Mouse (Mus musculus) forebrain, embryonic 13.5 days (tissue): Measurements from ENCODE around the gene Lhfpl2. TPM values are rescaled to one million over a fixed set of nuclear protein-coding genes. Genes with fewer than 3 reads are reported as not detected.

Experiments
- ATAC-seq: fragments of 200-750 bp; cut with Nextera tagmentation; 2 replicates; pipeline ENCODE4 v1.8.0; 2017
- H3K27ac ChIP-seq: fragments of 300-500 bp; sonication (generic); 2 replicates; pipeline ENCODE4 v1.5.1; 2015; ENCODE audit warnings: inconsistent platforms, mild to moderate bottlenecking, moderate library complexity
- H3K27me3 ChIP-seq: fragments of 300-500 bp; sonication (generic); 2 replicates; pipeline ENCODE4 v1.6.1; 2015; ENCODE audit warnings: mild to moderate bottlenecking, inconsistent platforms
- H3K36me3 ChIP-seq: fragments of 300-500 bp; sonication (generic); 2 replicates; pipeline ENCODE4 v1.6.1; 2015; ENCODE audit warnings: mild to moderate bottlenecking, inconsistent platforms; ENCODE audit not compliant: poor library complexity, severe bottlenecking
- H3K4me1 ChIP-seq: fragments of 300-500 bp; sonication (generic); 2 replicates; pipeline ENCODE4 v1.6.1; 2015; ENCODE audit warnings: inconsistent platforms
- H3K4me2 ChIP-seq: fragments of 300-500 bp; sonication (generic); 2 replicates; pipeline ENCODE4 v1.6.1; 2015; ENCODE audit warnings: inconsistent platforms, mild to moderate bottlenecking, moderate library complexity
- H3K4me3 ChIP-seq: fragments of 300-500 bp; sonication (generic); 2 replicates; pipeline ENCODE4 v1.5.1; 2015; ENCODE audit warnings: mild to moderate bottlenecking, inconsistent platforms
- H3K9ac ChIP-seq: fragments of 300-500 bp; sonication (generic); 2 replicates; pipeline ENCODE4 v1.6.1; 2015; ENCODE audit warnings: mild to moderate bottlenecking, inconsistent platforms
- H3K9me3 ChIP-seq: fragments of 300-500 bp; sonication (generic); replicated peaks from 2 replicates; pipeline ENCODE4 v1.6.1; 2016; ENCODE audit warnings: inconsistent platforms
- WGBS: fragments of 180-500 bp; shearing (Covaris S2); methylation state at CpG from one replicate; pipeline ENCODE4 v1.1.7; 2015; 5-methylcytosine and 5-hydroxymethylcytosine counted together
- polyA plus RNA-seq: library from polyadenylated mRNA; unstranded; fragments of >200 nt; fragmentation: Nextera tagmentation; extraction: Ambion mirVana; gene quantifications from 2 replicates; pipeline ENCODE4 v1.2.1, GENCODE M21; 2015

Gene Lhfpl2
- polyA plus RNA-seq, 1 experiment from 2014 or later = 10.1 TPM

DNA sequence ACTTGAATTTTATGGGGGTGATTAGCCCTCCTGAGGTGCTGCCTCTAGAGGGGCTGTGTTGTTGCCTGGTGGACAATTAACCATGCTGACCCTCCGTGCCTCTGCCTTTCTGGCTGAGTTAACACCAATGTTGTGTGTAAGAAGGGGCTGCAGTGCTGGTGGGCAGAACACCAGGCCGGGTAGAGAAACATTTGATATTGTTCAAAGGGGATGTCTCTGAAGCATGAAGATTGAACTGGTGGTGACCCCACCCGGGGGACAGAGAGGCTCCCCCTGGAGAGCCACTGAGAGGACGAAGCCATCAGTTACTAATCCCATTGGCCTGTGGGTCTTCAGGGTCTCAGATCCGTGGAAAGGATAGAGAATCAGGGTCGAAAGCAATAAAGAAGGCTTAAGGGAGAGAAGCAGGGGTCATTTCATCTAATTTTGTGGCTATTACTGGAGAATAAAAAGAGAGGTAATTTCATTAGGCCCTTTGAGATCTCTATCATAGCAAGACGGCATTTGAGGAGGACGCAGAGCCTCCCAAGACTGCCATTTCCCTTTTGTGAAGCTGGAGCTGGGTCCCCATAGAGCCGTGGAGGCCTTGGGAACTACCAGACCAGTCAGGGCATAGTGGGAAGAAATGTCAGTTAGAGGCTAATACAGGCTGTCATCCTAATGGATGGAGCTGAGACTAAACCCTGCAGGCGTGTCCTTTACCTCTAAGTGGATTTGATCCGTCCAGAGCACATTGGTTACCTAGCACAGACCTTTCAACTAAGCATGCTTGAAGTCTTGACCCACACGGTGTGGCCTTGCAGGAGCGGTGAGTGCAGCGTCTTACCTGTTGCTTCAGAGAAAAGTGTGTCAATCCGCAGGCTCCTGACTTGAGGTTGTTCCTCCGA, 12.1 kb downstream of the Lhfpl2 start:
- Histone ChIP-seq H3K27me3 (peaks cover 8% of the 10 kb centered on the region), H3K4me1 (peaks cover 4% of the 10 kb centered on the region; the same call in 1 of the 2 replicates), H3K9me3 (no peaks in the 10 kb centered on the region), H3K9ac (no peak overlapping the region), H3K27ac (no peak overlapping the region), H3K36me3 (no peaks in the 10 kb centered on the region), H3K4me3 (no peak overlapping the region), H3K4me2 (no peak overlapping the region)
- WGBS = 35% methylated on average over 16 of the region's 16 CpGs
- no peak for ATAC-seq

DNA sequence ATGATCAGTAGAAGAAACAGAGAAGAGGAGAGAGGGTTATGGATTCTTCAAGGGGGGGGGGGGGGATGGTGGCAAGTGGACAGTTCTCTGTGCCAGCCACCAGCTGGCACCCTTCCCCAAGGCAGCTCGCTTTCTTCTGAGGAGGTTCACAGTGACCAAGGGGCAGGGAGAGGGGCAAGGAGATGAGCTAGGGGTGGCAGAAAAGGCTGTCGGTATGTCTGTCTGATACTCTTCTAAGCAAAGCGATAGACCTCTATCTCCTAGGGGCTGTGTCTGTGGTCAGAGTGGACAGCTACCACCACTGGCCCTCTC, 12.7 kb downstream of the Lhfpl2 start:
- H3K4me2 ChIP-seq = no peak overlapping the region
- H3K4me3 ChIP-seq = no peak overlapping the region
- ATAC-seq = no peak
- no peaks in the 10 kb centered on the region for H3K9me3 ChIP-seq
- no peaks in the 10 kb centered on the region for H3K36me3 ChIP-seq
- no peak overlapping the region for H3K27ac ChIP-seq
- peaks cover 8% of the 10 kb centered on the region; the same call in 1 of the 2 replicates for H3K27me3 ChIP-seq
- H3K9ac ChIP-seq = no peak overlapping the region
- peaks cover 2% of the 10 kb centered on the region; the same call in 1 of the 2 replicates for H3K4me1 ChIP-seq
- 83% methylated on average over 3 of the region's 3 CpGs for WGBS

DNA sequence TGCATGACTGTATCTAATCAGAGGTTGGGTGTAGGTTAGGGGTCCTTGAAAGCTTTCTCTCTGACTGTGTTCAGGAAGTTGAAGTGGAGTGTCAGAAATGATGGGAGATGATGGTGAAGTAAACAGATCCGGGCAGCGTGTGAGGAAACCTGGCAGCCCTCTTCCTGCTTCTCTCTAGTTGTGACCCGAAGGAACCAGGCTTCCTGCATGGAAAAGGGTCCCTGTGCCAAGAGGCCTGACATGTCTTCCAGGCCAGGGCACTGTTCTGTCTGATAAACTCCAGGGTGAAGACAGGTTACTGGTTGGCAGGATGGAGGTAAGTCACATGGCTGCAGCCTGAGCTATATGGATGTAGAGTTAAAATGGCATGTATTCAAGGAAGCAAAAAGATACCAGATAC, 13.3 kb downstream of the Lhfpl2 start:
- WGBS = 97% methylated on average over 3 of the region's 3 CpGs
- Histone ChIP-seq H3K4me3 (no peak overlapping the region), H3K9me3 (no peaks in the 10 kb centered on the region), H3K4me2 (no peak overlapping the region), H3K36me3 (no peaks in the 10 kb centered on the region), H3K27ac (no peak overlapping the region), H3K27me3 (peaks cover 4% of the 10 kb centered on the region; the same call in 1 of the 2 replicates), H3K4me1 (no peaks in the 10 kb centered on the region; the same call in 1 of the 2 replicates), H3K9ac (no peak overlapping the region)
- no peak for ATAC-seq

DNA sequence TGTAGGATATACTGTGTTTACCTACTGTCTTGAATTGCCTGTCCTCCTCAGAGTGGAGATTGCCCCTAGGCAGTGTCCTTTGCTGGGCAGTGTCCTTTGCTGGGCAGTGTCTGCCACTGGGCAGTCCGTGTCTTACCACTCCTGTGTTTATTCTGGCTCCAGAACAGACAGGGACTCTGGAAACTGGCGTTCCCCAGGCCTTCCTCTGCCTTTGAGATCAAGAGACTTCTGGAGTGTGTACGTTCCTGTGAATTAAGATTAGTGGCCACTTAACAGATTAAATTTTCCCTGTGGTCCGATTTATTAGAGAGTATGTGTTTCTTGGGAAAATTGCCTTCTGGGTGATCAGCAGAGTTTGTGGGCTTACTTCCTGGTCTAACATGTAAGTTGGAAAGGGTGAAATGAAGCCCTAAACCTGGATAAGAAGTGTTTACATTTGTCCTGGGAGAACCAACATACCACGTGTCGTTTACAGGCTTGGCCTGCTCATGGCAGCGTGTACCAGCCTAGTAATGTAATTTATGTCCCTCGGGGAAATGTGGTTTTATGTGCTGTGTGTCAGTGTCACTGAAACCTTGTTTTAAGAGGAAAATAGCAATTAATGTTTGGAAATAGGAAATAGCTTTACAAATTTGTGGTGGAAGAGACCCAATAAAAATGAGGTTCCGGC, 15.6 kb downstream of the Lhfpl2 start:
- ATAC-seq = no peak
- 83% methylated on average over 9 of the region's 9 CpGs for WGBS
- Histone ChIP-seq H3K27me3 (no peaks in the 10 kb centered on the region; the same call in 1 of the 2 replicates), H3K4me1 (peaks cover 10% of the 10 kb centered on the region; the same call in 1 of the 2 replicates), H3K9ac (no peak overlapping the region), H3K4me2 (no peak overlapping the region), H3K36me3 (no peaks in the 10 kb centered on the region), H3K27ac (no peak overlapping the region), H3K9me3 (no peaks in the 10 kb centered on the region), H3K4me3 (no peak overlapping the region)

DNA sequence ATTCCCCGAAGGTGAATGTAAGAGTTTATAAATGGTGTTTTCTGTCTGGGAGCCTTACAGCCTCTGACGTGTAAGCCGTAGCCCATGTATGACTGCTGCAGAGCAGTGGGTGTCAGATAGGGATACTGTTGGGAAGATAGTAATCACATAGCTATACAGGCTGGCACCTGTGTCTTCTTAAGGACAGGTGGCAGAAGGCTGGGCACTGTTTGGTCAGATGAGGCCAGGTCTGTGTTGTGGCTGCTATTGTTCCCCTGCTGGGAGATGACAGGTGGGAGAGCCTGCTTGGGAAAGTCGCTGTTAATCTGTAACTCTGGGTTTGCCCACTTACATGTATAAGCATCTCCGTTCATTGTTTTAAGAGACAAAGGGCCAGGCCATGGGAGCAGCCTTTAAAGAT, 16.1 kb downstream of the Lhfpl2 start:
- Histone ChIP-seq H3K4me2 (no peak overlapping the region), H3K27me3 (no peaks in the 10 kb centered on the region; the same call in 1 of the 2 replicates)
- 71% methylated on average over 5 of the region's 5 CpGs for WGBS

DNA sequence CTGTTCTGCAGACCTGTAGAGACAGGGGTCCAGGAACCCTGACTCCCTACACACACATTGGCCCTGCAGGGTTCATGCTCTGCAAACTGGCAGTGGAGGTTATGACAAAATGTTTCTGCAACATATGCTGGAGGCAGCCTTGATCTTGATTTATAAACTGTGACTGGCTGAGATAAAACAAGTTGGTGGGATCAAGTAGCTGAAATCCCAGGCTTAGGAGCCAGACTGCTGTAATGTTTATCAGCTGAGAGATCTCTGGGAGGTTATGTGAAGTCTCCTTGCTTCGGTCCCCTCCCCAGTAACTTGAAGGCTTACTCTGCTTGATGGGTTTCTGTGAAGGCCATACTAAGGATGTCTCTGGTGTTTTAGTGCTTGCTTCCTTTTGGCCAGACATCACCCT, 17.6 kb downstream of the Lhfpl2 start:
- WGBS = 86% methylated on average over 1 of the region's 1 CpGs
- no peaks in the 10 kb centered on the region for H3K27me3 ChIP-seq
- ATAC-seq = no peak

More for the DNA sequence above, 16.1 kb downstream of the Lhfpl2 start:
- no peaks in the 10 kb centered on the region for H3K36me3 ChIP-seq
- H3K9me3 ChIP-seq = no peaks in the 10 kb centered on the region
- H3K27ac ChIP-seq = no peak overlapping the region
- no peak for ATAC-seq
- H3K4me3 ChIP-seq = no peak overlapping the region
- H3K4me1 ChIP-seq = peaks cover 10% of the 10 kb centered on the region; the same call in 1 of the 2 replicates
- H3K9ac ChIP-seq = no peak overlapping the region

DNA sequence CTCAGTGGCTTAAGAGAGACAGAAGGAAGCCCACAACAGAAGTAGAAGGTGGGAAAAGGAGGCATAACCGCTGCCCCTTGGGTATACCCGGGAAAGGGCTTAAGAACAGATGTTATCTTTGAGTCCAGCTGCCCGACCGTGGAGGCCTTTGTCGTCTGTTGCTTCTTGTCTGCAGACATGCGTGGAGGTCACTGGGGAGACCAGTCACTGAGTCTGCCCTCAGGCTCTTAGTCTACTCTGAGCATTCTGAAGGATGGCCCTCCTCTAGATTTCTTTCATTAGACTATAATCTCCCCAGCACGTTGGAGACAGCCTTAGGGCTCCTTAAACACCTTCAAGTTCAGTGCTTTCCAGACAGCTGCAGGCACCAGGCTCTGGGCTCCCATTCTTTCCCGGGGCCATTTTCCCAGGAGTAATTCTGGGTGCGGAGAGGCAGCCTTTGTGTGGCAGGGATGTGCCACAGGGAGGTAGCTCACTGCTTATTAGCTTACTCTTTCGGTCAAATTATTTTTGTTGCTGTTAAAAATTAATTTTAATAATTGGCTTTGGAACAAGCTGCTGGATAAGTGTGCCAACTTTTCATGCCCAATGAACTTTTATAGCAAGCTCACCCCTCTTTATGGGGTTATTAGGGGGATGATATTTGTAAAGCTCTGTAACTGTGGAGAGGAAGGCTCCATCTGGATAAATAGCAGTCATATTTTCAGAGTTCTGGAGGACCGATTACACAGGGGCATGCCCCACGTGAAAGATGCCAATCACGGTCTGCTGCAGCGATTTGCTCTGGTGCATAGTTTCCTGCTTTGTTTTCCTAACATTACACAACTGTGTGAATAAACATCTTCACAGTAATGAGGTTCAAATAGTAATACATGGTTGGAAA, 19.8 kb downstream of the Lhfpl2 start:
- no peak overlapping the region for H3K27ac ChIP-seq
- no peaks in the 10 kb centered on the region for H3K9me3 ChIP-seq
- no peak overlapping the region for H3K9ac ChIP-seq
- H3K4me1 ChIP-seq = peaks cover 10% of the 10 kb centered on the region; the same call in 1 of the 2 replicates
- WGBS = 52% methylated on average over 14 of the region's 14 CpGs
- no peak overlapping the region for H3K4me2 ChIP-seq
- no peaks in the 10 kb centered on the region for H3K36me3 ChIP-seq
- H3K27me3 ChIP-seq = no peaks in the 10 kb centered on the region
- no peak for ATAC-seq
- H3K4me3 ChIP-seq = no peak overlapping the region

More for the DNA sequence above, 17.6 kb downstream of the Lhfpl2 start:
- Histone ChIP-seq H3K27ac (no peak overlapping the region), H3K9me3 (no peaks in the 10 kb centered on the region), H3K4me3 (no peak overlapping the region), H3K36me3 (no peaks in the 10 kb centered on the region), H3K4me1 (peaks cover 10% of the 10 kb centered on the region; the same call in 1 of the 2 replicates), H3K4me2 (no peak overlapping the region), H3K9ac (no peak overlapping the region)

DNA sequence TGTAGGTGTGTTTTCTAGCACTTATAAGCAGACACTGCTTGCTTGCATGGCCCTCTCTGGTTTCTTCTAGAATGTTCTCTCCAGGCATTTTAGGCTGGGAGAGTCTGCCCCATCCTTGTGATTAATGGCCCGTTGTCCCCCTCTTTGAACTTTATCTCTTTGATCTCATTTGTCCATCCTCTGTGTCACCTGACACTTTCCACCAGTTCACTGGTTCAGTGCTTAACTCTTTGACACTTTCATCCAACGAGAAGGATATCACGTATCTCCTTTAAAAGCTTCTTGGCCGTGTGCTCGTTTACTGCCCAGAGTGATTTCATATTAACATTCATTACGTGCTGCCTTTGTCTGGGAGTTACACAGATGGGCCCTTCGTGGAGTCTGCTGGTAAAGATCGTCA, 25.6 kb downstream of the Lhfpl2 start:
- no peaks in the 10 kb centered on the region for H3K27me3 ChIP-seq
- WGBS = 39% methylated on average over 8 of the region's 8 CpGs
- H3K4me2 ChIP-seq = no peak overlapping the region
- no peak overlapping the region for H3K27ac ChIP-seq
- H3K9me3 ChIP-seq = no peaks in the 10 kb centered on the region
- H3K4me1 ChIP-seq = no peaks in the 10 kb centered on the region
- H3K4me3 ChIP-seq = no peak overlapping the region
- no peaks in the 10 kb centered on the region for H3K36me3 ChIP-seq
- H3K9ac ChIP-seq = no peak overlapping the region
- ATAC-seq = no peak

DNA sequence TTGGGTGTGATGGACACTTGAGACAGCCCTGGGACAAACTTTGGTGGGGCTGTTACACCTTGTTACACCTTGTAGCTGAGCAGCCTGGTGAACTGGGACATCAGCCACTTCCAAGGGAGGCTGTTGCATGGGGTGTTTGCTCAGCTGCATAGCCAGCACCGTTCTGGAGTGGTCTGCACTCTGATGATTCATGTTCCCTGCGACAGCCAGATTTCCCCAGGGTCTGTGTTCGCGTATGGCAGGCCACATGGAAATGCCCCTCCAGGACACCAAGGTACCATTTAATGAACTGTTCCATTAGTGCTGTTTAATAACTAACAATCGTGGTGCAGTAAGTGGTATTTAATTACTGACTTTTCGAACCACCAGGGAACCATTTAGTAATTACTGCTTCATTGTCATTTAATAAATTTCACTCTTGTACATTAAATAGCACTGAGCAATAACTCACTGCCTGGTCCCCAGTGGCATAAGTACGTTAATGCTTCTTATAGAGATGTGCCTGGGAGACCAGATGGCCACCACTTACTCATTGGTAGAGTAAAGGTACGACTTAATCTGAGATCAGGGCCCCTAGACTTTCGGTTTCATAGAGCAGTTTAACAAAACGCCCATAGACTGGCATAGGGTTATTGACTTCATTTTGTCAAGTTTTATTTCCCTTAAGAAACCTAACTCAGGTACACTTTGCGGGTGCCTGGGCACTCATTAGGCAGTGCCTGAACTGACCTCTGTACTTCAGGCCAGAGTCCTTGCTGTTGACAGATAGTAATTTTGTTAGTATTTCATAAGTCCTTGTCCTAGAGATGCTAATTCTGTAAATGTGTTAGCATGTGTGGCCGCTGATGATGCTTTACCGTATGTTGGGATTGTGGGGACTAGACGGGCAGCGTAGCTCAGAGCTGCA, 26.9 kb downstream of the Lhfpl2 start:
- no peak for ATAC-seq
- no peaks in the 10 kb centered on the region for H3K36me3 ChIP-seq
- H3K4me3 ChIP-seq = no peak overlapping the region
- H3K27ac ChIP-seq = no peak overlapping the region
- H3K27me3 ChIP-seq = no peaks in the 10 kb centered on the region
- no peak overlapping the region for H3K9ac ChIP-seq
- WGBS = 84% methylated on average over 15 of the region's 15 CpGs
- no peaks in the 10 kb centered on the region for H3K4me1 ChIP-seq
- no peaks in the 10 kb centered on the region for H3K9me3 ChIP-seq
- no peak overlapping the region for H3K4me2 ChIP-seq

DNA sequence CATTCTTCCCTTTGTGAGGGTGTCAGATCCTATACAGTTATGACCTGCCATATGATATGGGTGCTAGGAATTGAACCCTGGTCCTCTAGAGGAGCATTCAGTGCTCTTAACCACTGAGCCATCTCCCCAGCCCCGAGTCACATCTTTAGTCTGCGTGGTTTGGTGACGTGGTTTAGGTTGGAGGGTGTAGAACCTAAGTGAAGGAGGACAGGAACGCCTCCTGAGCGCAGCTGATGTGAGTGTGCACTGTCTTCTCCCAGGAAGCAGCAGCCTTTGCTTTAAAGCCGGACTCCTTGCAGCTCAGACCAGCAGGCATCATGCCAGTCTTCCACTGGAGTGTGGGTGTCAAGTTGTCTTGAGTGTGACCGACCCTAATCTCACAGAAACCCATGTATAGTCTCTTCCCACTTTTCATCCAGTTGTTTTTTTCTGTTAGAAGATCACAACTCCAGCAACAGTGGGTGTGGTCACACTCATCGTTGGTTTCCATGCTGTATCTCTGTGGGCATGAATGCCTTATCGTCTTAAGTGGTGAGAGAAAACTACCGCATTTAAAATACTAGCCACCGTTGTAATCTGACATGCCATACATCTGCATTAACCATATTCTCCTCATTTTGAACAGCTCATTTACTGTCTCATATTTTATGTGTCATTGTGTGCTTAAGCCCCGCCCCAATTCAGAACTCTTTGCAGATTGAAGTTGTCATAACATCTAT, 28.7 kb downstream of the Lhfpl2 start:
- Histone ChIP-seq H3K27me3 (no peaks in the 10 kb centered on the region), H3K9ac (no peak overlapping the region), H3K27ac (no peak overlapping the region), H3K4me3 (no peak overlapping the region), H3K9me3 (no peaks in the 10 kb centered on the region), H3K4me2 (no peak overlapping the region), H3K36me3 (no peaks in the 10 kb centered on the region), H3K4me1 (no peaks in the 10 kb centered on the region)
- WGBS = 92% methylated on average over 12 of the region's 12 CpGs
- no peak for ATAC-seq
